Mouse (Mus musculus): ENCODE data around the gene Wnt3a. TPM values are rescaled to one million over a fixed set of nuclear protein-coding genes. Genes with fewer than 3 reads are reported as not detected.

Gene Wnt3a
- polyA plus RNA-seq, 1 experiment from 2014 or later: not detected

DNA sequence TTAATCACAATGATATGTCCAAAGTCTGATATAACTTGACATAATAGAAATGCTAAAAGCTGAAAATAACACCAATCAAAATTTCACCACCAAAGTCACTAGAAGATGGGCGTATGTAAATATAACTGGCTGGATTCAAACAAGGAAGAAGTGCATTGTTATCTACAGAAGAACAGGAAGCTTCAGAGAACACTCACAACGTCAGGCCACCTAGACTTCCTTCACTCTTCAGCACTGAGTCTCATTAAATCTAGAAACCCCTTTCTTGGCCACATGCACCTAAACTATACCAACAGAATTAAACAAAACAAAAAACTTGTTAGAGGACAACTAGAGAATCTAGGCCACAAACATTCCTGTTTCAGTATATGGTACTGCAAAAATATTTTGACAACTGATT, 66.1 kb downstream of the Wnt3a start:
- Histone ChIP-seq H3K27ac (ENCODE audit: low read depth, low read length) (no peak overlapping the region), H3K4me2 (replicated peaks; ENCODE audit: low read depth) (no peak overlapping the region; the same call in 1 of the 2 replicates), H3K36me3 (ENCODE audit: control insufficient read depth, insufficient read depth) (peaks cover 4% of the 10 kb centered on the region; the same call in 1 of the 2 replicates), H3K9me3 (ENCODE audit: control insufficient read depth) (no peaks in the 10 kb centered on the region), H3K27me3 (replicated peaks; ENCODE audit: control insufficient read depth, insufficient read depth, low read length) (no peaks in the 10 kb centered on the region), H3K4me3 (ENCODE audit: low read depth, low read length) (no peak overlapping the region), H3K4me1 (replicated peaks; ENCODE audit: control insufficient read depth, insufficient read depth, low read length) (peaks cover 24% of the 10 kb centered on the region; the same call in 1 of the 2 replicates), H3K9ac (ENCODE audit: low read depth, low read length) (no peak overlapping the region)
- WGBS: 25% methylated on average over 2 of the region's 2 CpGs
- no peak for TF ChIP-seq CTCF (IDR thresholded peaks at IDR 0.05; ENCODE audit: low read depth)
- ATAC-seq: no peak

DNA sequence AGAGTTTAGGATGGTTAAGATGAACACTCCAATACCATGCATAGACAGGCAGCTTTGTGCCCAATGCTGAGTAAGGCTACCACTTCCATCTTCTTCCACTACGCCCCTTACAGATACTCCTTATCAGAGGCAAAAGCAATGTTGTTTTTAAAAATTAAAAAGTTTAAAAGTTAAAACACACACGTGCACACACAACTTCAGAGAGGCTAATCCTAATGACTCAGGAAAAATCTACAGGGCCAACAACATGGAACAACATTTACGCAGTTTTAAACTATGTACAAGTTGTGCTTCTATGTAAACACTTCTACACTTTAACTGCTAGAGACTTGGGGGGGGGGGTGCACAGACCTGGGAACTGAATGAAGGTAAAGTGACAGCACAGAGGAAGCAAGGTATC, 66.5 kb downstream of the Wnt3a start:
- Histone ChIP-seq H3K9ac (ENCODE audit: low read depth, low read length) (no peak overlapping the region), H3K4me3 (ENCODE audit: low read depth, low read length) (no peak overlapping the region), H3K27me3 (replicated peaks; ENCODE audit: control insufficient read depth, insufficient read depth, low read length) (no peaks in the 10 kb centered on the region), H3K4me2 (replicated peaks; ENCODE audit: low read depth) (no peak overlapping the region), H3K4me1 (replicated peaks; ENCODE audit: control insufficient read depth, insufficient read depth, low read length) (peaks cover 24% of the 10 kb centered on the region; the same call in 1 of the 2 replicates), H3K36me3 (ENCODE audit: control insufficient read depth, insufficient read depth) (peaks cover 4% of the 10 kb centered on the region; the same call in 1 of the 2 replicates), H3K9me3 (ENCODE audit: control insufficient read depth) (no peaks in the 10 kb centered on the region), H3K27ac (ENCODE audit: low read depth, low read length) (no peak overlapping the region)
- TF ChIP-seq CTCF (IDR thresholded peaks at IDR 0.05; ENCODE audit: low read depth): no peak
- no peak for ATAC-seq
- 63% methylated on average over 3 of the region's 3 CpGs for WGBS

DNA sequence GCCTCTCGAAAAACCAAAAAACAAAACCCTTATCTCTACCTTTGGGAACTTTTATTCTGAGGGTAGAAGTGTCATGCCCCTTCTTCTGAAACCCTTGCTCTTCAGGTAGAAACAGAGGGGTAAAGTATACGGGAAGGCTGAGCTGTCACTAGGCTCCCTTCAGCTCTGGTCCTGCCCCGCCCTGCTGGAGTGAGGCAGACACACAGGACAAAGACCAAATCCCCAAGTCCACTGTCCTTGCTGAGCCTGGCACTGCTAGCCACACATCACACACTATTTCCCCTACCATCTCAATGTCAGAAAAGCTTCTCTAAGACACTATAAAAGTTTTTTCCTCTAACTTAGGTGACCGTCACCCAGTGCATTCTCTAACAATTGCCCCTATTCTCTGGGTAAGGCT, 68.2 kb downstream of the Wnt3a start:
- H3K27me3 ChIP-seq (replicated peaks; ENCODE audit: control insufficient read depth, insufficient read depth, low read length): no peaks in the 10 kb centered on the region
- H3K4me1 ChIP-seq (replicated peaks; ENCODE audit: control insufficient read depth, insufficient read depth, low read length): peaks cover 31% of the 10 kb centered on the region
- no peak overlapping the region for H3K9ac ChIP-seq (ENCODE audit: low read depth, low read length)
- no peak overlapping the region; the same call in 1 of the 2 replicates for H3K4me2 ChIP-seq (replicated peaks; ENCODE audit: low read depth)
- H3K9me3 ChIP-seq (ENCODE audit: control insufficient read depth): no peaks in the 10 kb centered on the region
- no peak overlapping the region; the same call in 1 of the 2 replicates for H3K27ac ChIP-seq (ENCODE audit: low read depth, low read length)
- H3K4me3 ChIP-seq (ENCODE audit: low read depth, low read length): no peak overlapping the region
- TF ChIP-seq CTCF (IDR thresholded peaks at IDR 0.05; ENCODE audit: low read depth): no peak
- peaks cover 4% of the 10 kb centered on the region; the same call in 1 of the 2 replicates for H3K36me3 ChIP-seq (ENCODE audit: control insufficient read depth, insufficient read depth)
- WGBS: 65% methylated on average over 4 of the region's 4 CpGs
- ATAC-seq: no peak

DNA sequence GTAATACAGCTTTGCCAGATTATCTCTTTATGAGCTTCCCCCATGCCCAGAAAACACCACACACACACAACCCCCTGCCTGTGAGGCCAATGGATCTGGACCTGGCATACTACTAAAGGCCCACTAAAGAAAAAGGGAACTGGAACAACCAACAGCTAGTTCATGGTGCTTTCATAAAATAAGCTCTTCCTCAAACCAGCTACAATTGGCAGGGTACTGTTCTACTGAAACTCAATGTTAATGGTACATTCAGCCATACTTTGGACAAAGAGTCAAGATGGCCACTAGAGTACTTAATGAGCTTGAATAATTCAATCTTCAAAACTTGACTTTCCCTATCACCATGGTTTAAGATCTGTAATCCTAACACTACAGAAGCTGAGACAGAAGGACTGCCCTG, 68.9 kb downstream of the Wnt3a start:
- Histone ChIP-seq H3K27ac (ENCODE audit: low read depth, low read length) (no peak overlapping the region), H3K9ac (ENCODE audit: low read depth, low read length) (no peak overlapping the region), H3K27me3 (replicated peaks; ENCODE audit: control insufficient read depth, insufficient read depth, low read length) (no peaks in the 10 kb centered on the region), H3K36me3 (ENCODE audit: control insufficient read depth, insufficient read depth) (peaks cover 4% of the 10 kb centered on the region; the same call in 1 of the 2 replicates), H3K4me2 (replicated peaks; ENCODE audit: low read depth) (no peak overlapping the region), H3K4me3 (ENCODE audit: low read depth, low read length) (no peak overlapping the region), H3K4me1 (replicated peaks; ENCODE audit: control insufficient read depth, insufficient read depth, low read length) (peaks cover 31% of the 10 kb centered on the region), H3K9me3 (ENCODE audit: control insufficient read depth) (no peaks in the 10 kb centered on the region)
- TF ChIP-seq CTCF (IDR thresholded peaks at IDR 0.05; ENCODE audit: low read depth): no peak
- ATAC-seq: no peak

DNA sequence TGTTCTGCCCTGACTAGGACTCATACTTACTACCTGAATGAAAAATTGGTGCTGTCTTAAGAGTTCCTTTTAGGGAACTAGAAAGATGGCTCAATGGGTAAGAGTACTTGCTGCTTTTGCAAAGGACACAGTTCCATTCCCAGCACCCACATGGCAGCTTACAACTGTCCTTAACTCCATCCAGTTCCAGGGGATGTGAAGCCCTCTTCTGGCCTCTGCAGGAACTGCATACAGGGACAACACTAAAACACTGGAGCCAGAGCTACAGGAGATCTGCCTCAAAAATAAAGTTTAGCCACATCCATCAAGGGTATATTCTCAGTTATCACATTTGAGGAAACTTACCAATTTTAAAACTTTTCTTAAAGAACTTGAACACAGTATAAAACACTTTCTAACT, 71.5 kb downstream of the Wnt3a start:
- Histone ChIP-seq H3K4me3 (ENCODE audit: low read depth, low read length) (no peak overlapping the region), H3K27me3 (replicated peaks; ENCODE audit: control insufficient read depth, insufficient read depth, low read length) (no peaks in the 10 kb centered on the region), H3K9me3 (ENCODE audit: control insufficient read depth) (no peaks in the 10 kb centered on the region), H3K4me2 (replicated peaks; ENCODE audit: low read depth) (no peak overlapping the region), H3K27ac (ENCODE audit: low read depth, low read length) (no peak overlapping the region), H3K4me1 (replicated peaks; ENCODE audit: control insufficient read depth, insufficient read depth, low read length) (peaks cover 22% of the 10 kb centered on the region), H3K9ac (ENCODE audit: low read depth, low read length) (no peak overlapping the region), H3K36me3 (ENCODE audit: control insufficient read depth, insufficient read depth) (peaks cover 4% of the 10 kb centered on the region)
- ATAC-seq: no peak
- TF ChIP-seq CTCF (IDR thresholded peaks at IDR 0.05; ENCODE audit: low read depth): peak; percentile 71

DNA sequence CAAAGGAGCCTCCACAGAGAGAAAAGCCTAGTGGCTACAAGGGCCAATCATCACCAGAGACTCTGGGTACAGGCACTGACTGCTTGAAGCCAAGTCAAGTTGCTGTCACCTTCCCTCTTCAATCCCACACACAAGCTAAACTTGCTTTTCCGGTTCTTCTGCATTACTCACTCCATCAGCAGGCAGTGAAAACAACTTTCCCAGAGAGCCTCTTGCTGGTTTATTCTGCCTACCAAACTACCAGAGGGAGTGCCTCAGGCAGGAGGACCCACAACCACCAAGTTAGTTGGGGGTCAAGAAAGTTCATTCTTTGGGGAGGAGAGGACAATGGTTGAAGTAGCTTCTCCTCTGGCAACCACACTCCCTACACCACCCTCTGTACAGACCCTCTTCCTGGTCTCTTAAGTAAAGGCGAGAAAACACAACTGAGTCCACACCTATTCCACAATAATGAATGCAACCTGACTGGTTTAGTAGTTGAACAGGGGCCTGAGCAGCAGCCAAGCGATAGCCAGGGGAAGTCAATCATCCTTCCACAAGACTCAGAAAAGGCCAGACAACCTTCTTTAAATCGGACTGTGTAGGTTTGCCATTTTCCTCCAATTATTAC, 72.1 kb downstream of the Wnt3a start:
- H3K9ac ChIP-seq (ENCODE audit: low read depth, low read length): no peak overlapping the region
- peak; percentile 43 for ATAC-seq
- peak overlapping the region; percentile 24; the same call in 1 of the 2 replicates for H3K4me2 ChIP-seq (replicated peaks; ENCODE audit: low read depth)
- H3K27me3 ChIP-seq (replicated peaks; ENCODE audit: control insufficient read depth, insufficient read depth, low read length): no peaks in the 10 kb centered on the region
- H3K9me3 ChIP-seq (ENCODE audit: control insufficient read depth): no peaks in the 10 kb centered on the region
- 40% methylated on average over 4 of the region's 4 CpGs for whole genome bisulfite sequencing
- no peak for TF ChIP-seq CTCF (IDR thresholded peaks at IDR 0.05; ENCODE audit: low read depth)
- no peak overlapping the region for H3K27ac ChIP-seq (ENCODE audit: low read depth, low read length)
- no peak overlapping the region for H3K4me3 ChIP-seq (ENCODE audit: low read depth, low read length)
- H3K4me1 ChIP-seq (replicated peaks; ENCODE audit: control insufficient read depth, insufficient read depth, low read length): peaks cover 22% of the 10 kb centered on the region
- peaks cover under 1% of the 10 kb centered on the region for H3K36me3 ChIP-seq (ENCODE audit: control insufficient read depth, insufficient read depth)
